Mouse (Mus musculus): Measurements from ENCODE around the gene Cenpj. TPM values are rescaled to one million over a fixed set of nuclear protein-coding genes. Genes with fewer than 3 reads are reported as not detected.

The Cenpj gene
- total RNA-seq, 2 experiments from 2014 or later = 1.1 to 2.9 TPM

GRCm38 (mm10) chr14:56575969-56576901, 1.0 kb upstream of the Cenpj start:
- intact Hi-C loops (cut with DNase I) = loop anchor here (5.0 to 10.0 kb wide), 3 partner anchors 91 to 201 kb away; partner anchors contain the start of genes Mphosph8 and Pspc1
- Histone ChIP-seq H3K4me3 (peak overlapping the region; percentile 87), H3K27ac (peak overlapping the region; percentile 90)
- no peak for TF ChIP-seq CTCF (IDR thresholded peaks at IDR 0.05)
- DNase-seq = no peak

- no peak overlapping the region for H3K27ac ChIP-seq
- TF ChIP-seq CTCF (IDR thresholded peaks at IDR 0.05) = no peak
- DNase-seq = no peak
- intact Hi-C loops (cut with DNase I) = loop anchor here (10.0 kb wide), 2 partner anchors 198 to 202 kb away; partner anchors contain the start of gene Pspc1
- no peak overlapping the region for H3K4me3 ChIP-seq
These were observed 2.7 kb downstream of the Cenpj start for GRCm38 (mm10) chr14:56572546-56572945.

GRCm38 (mm10) chr14:56571310-56572093, 3.7 kb downstream of the Cenpj start:
- H3K4me3 ChIP-seq = peak overlapping the region; percentile 81
- peak overlapping the region; percentile 76 for H3K27ac ChIP-seq
- intact Hi-C loops (cut with DNase I) = loop anchor here (10.0 kb wide), 2 partner anchors 197 to 203 kb away; partner anchors contain the start of gene Pspc1
- peak; percentile 97 for DNase-seq
- TF ChIP-seq CTCF (IDR thresholded peaks at IDR 0.05) = no peak

GRCm38 (mm10) chr14:56569041-56569440, 6.2 kb downstream of the Cenpj start:
- intact Hi-C loops (cut with DNase I) = no loop called here
- H3K27ac ChIP-seq = no peak overlapping the region
- TF ChIP-seq CTCF (IDR thresholded peaks at IDR 0.05) = no peak
- DNase-seq = no peak
- H3K4me3 ChIP-seq = no peak overlapping the region

GRCm38 (mm10) chr14:56567476-56567875, 7.7 kb downstream of the Cenpj start:
- no peak for TF ChIP-seq CTCF (IDR thresholded peaks at IDR 0.05)
- no peak overlapping the region for H3K4me3 ChIP-seq
- no peak for DNase-seq
- H3K27ac ChIP-seq = no peak overlapping the region
- intact Hi-C loops (cut with DNase I) = no loop called here

GRCm38 (mm10) chr14:56559134-56559533, 16.1 kb downstream of the Cenpj start:
- DNase-seq = no peak

GRCm38 (mm10) chr14:56554716-56555115, 20.5 kb downstream of the Cenpj start:
- TF ChIP-seq CTCF (IDR thresholded peaks at IDR 0.05) = no peak
- H3K4me3 ChIP-seq = no peak overlapping the region
- no peak overlapping the region for H3K27ac ChIP-seq
- DNase-seq = no peak
- intact Hi-C loops (cut with DNase I) = no loop called here

More at GRCm38 (mm10) chr14:56559134-56559533, 16.1 kb downstream of the Cenpj start:
- TF ChIP-seq CTCF (IDR thresholded peaks at IDR 0.05) = no peak
- H3K27ac ChIP-seq = no peak overlapping the region
- H3K4me3 ChIP-seq = no peak overlapping the region
- intact Hi-C loops (cut with DNase I) = no loop called here

GRCm38 (mm10) chr14:56553331-56553730, 21.9 kb downstream of the Cenpj start:
- Histone ChIP-seq H3K27ac (no peak overlapping the region), H3K4me3 (no peak overlapping the region)
- intact Hi-C loops (cut with DNase I) = no loop called here
- no peak for TF ChIP-seq CTCF (IDR thresholded peaks at IDR 0.05)
- DNase-seq = no peak

- DNase-seq = no peak
- H3K4me3 ChIP-seq = no peak overlapping the region
- intact Hi-C loops (cut with DNase I) = no loop called here
- no peak overlapping the region for H3K27ac ChIP-seq
- TF ChIP-seq CTCF (IDR thresholded peaks at IDR 0.05) = no peak
These were observed 22.3 kb downstream of the Cenpj start for GRCm38 (mm10) chr14:56552924-56553323.

GRCm38 (mm10) chr14:56550960-56551359, 24.3 kb downstream of the Cenpj start:
- no peak for TF ChIP-seq CTCF (IDR thresholded peaks at IDR 0.05)
- intact Hi-C loops (cut with DNase I) = no loop called here
- no peak for DNase-seq
- no peak overlapping the region for H3K27ac ChIP-seq
- no peak overlapping the region for H3K4me3 ChIP-seq

GRCm38 (mm10) chr14:56545491-56545890, 29.7 kb downstream of the Cenpj start:
- intact Hi-C loops (cut with DNase I) = no loop called here
- no peak for TF ChIP-seq CTCF (IDR thresholded peaks at IDR 0.05)
- Histone ChIP-seq H3K4me3 (no peak overlapping the region), H3K27ac (no peak overlapping the region)
- no peak for DNase-seq

GRCm38 (mm10) chr14:56544946-56545345, 30.3 kb downstream of the Cenpj start:
- no peak for TF ChIP-seq CTCF (IDR thresholded peaks at IDR 0.05)
- DNase-seq = no peak
- Histone ChIP-seq H3K4me3 (no peak overlapping the region), H3K27ac (no peak overlapping the region)
- intact Hi-C loops (cut with DNase I) = no loop called here

GRCm38 (mm10) chr14:56530788-56531187, 44.4 kb downstream of the Cenpj start:
- DNase-seq = no peak
- no peak for TF ChIP-seq CTCF (IDR thresholded peaks at IDR 0.05)
- Histone ChIP-seq H3K4me3 (no peak overlapping the region), H3K27ac (no peak overlapping the region)
- intact Hi-C loops (cut with DNase I) = no loop called here
